Mouse (Mus musculus) heart, postnatal 0 days (tissue): ENCODE measurements at regions not wholly inside any gene's neighbourhood (a gene's known extent, or its start where the extent isn't known, plus 50 kb on each side); places are given as distances from the start of the nearest gene placed in this dataset.

Source experiments
- ATAC-seq: fragments of 200-750 bp; cut with Nextera tagmentation; 2 replicates; pipeline ENCODE4 v1.8.0; 2017; ENCODE audit warnings: low read depth, moderate number of reproducible peaks, moderate library complexity; ENCODE audit not compliant: insufficient read depth
- DNase-seq: peaks from one replicate; pipeline ENCODE4 v3.0.0-alpha.2; 2016; ENCODE audit warnings: low spot score
- H3K27ac ChIP-seq: fragments of 300-500 bp; sonication (generic); 2 replicates; pipeline ENCODE4 v1.5.1; 2014; ENCODE audit warnings: low read depth, mild to moderate bottlenecking
- H3K27me3 ChIP-seq: fragments of 300-500 bp; sonication (generic); 2 replicates; pipeline ENCODE4 v1.6.1; 2014; ENCODE audit warnings: low read length, mixed read lengths; ENCODE audit not compliant: control insufficient read depth, insufficient read depth
- H3K36me3 ChIP-seq: fragments of 300-500 bp; sonication (generic); replicated peaks from 2 replicates; pipeline ENCODE4 v1.6.1; 2014; ENCODE audit warnings: low read length, mixed read lengths; ENCODE audit not compliant: control insufficient read depth, insufficient read depth
- H3K4me1 ChIP-seq: fragments of 300-500 bp; sonication (generic); 2 replicates; pipeline ENCODE4 v1.6.1; 2014; ENCODE audit warnings: antibody characterized with exemption; ENCODE audit not compliant: control insufficient read depth, insufficient read depth
- H3K4me2 ChIP-seq: fragments of 300-500 bp; sonication (generic); 2 replicates; pipeline ENCODE4 v1.6.1; 2014; ENCODE audit warnings: low read depth, mild to moderate bottlenecking, low read length, moderate library complexity
- H3K4me3 ChIP-seq: fragments of 300-500 bp; sonication (generic); 2 replicates; pipeline ENCODE4 v1.5.1; 2014; ENCODE audit warnings: low read depth, low read length
- H3K9ac ChIP-seq: fragments of 300-500 bp; sonication (generic); replicated peaks from 2 replicates; pipeline ENCODE4 v1.6.1; 2014; ENCODE audit warnings: low read depth, low read length, mixed read lengths
- H3K9me3 ChIP-seq: fragments of 300-500 bp; sonication (generic); replicated peaks from 2 replicates; pipeline ENCODE4 v1.6.1; 2016; ENCODE audit warnings: low read length; ENCODE audit not compliant: control insufficient read depth
- CTCF ChIP-seq: IDR thresholded peaks from 2 replicates; pipeline ENCODE4 v1.5.1; 2016; ENCODE audit warnings: antibody characterized with exemption, control low read depth, low read depth
- EP300 ChIP-seq: IDR thresholded peaks from 2 replicates; pipeline ENCODE4 v1.6.1; 2016; ENCODE audit warnings: antibody characterized with exemption, low read depth
- WGBS: fragments of 180-500 bp; shearing (Covaris S2); extraction: QIAGEN DNeasy Blood & Tissue Kit; methylation state at CpG from one replicate; pipeline ENCODE4 v1.1.7; 2014; 5-methylcytosine and 5-hydroxymethylcytosine counted together

- no peaks in the 10 kb centered on the region for H3K9me3 ChIP-seq
- ATAC-seq (no peak), DNase-seq (no peak)
- H3K4me1 ChIP-seq = no peaks in the 10 kb centered on the region
- no peak overlapping the region for H3K9ac ChIP-seq
- no peaks in the 10 kb centered on the region for H3K36me3 ChIP-seq
- H3K4me3 ChIP-seq = no peak overlapping the region
- H3K27me3 ChIP-seq = no peaks in the 10 kb centered on the region
- H3K4me2 ChIP-seq = no peak overlapping the region
- no peak overlapping the region for H3K27ac ChIP-seq
- TF ChIP-seq CTCF (no peak), EP300 (no peak)
- WGBS = 56% methylated on average over 2 of the region's 2 CpGs
These were observed 57.6 kb upstream of the Exoc6 start for GRCm38 (mm10) chr19:37492572-37492971.

- H3K27ac ChIP-seq = no peak overlapping the region
- WGBS = 63% methylated on average over 9 of the region's 9 CpGs
These were observed 56.8 kb upstream of the Exoc6 start for GRCm38 (mm10) chr19:37493378-37493777.

GRCm38 (mm10) chr19:37493921-37494485 lies 56.2 kb upstream of the Exoc6 start:
- ATAC-seq = no peak
- Histone ChIP-seq H3K4me1 (no peaks in the 10 kb centered on the region), H3K27me3 (no peaks in the 10 kb centered on the region), H3K4me2 (no peak overlapping the region; the same call in 1 of the 2 replicates), H3K36me3 (no peaks in the 10 kb centered on the region), H3K9ac (no peak overlapping the region), H3K27ac (no peak overlapping the region; the same call in 1 of the 2 replicates), H3K9me3 (no peaks in the 10 kb centered on the region), H3K4me3 (no peak overlapping the region)
- WGBS = 29% methylated on average over 10 of the region's 10 CpGs
- TF ChIP-seq CTCF (no peak), EP300 (0 out of 2 replicates have a peak, but pooled peaks have one; percentile 27)
- no peak for DNase-seq

More at GRCm38 (mm10) chr19:37493378-37493777, 56.8 kb upstream of the Exoc6 start:
- no peaks in the 10 kb centered on the region for H3K27me3 ChIP-seq
- H3K36me3 ChIP-seq = no peaks in the 10 kb centered on the region
- no peak overlapping the region for H3K9ac ChIP-seq
- ATAC-seq (no peak), DNase-seq (no peak)
- no peaks in the 10 kb centered on the region for H3K9me3 ChIP-seq
- H3K4me3 ChIP-seq = no peak overlapping the region
- no peaks in the 10 kb centered on the region for H3K4me1 ChIP-seq
- TF ChIP-seq EP300 (no peak), CTCF (no peak)
- no peak overlapping the region for H3K4me2 ChIP-seq

- Histone ChIP-seq H3K9me3 (no peaks in the 10 kb centered on the region), H3K36me3 (no peaks in the 10 kb centered on the region), H3K27ac (no peak overlapping the region), H3K4me1 (no peaks in the 10 kb centered on the region), H3K4me3 (no peak overlapping the region), H3K9ac (no peak overlapping the region), H3K4me2 (no peak overlapping the region), H3K27me3 (no peaks in the 10 kb centered on the region)
- 72% methylated on average over 4 of the region's 4 CpGs for WGBS
- no peak for ATAC-seq
- DNase-seq = no peak
- TF ChIP-seq EP300 (no peak), CTCF (no peak)
These were observed 55.4 kb upstream of the Exoc6 start for GRCm38 (mm10) chr19:37494806-37495205.

DNA sequence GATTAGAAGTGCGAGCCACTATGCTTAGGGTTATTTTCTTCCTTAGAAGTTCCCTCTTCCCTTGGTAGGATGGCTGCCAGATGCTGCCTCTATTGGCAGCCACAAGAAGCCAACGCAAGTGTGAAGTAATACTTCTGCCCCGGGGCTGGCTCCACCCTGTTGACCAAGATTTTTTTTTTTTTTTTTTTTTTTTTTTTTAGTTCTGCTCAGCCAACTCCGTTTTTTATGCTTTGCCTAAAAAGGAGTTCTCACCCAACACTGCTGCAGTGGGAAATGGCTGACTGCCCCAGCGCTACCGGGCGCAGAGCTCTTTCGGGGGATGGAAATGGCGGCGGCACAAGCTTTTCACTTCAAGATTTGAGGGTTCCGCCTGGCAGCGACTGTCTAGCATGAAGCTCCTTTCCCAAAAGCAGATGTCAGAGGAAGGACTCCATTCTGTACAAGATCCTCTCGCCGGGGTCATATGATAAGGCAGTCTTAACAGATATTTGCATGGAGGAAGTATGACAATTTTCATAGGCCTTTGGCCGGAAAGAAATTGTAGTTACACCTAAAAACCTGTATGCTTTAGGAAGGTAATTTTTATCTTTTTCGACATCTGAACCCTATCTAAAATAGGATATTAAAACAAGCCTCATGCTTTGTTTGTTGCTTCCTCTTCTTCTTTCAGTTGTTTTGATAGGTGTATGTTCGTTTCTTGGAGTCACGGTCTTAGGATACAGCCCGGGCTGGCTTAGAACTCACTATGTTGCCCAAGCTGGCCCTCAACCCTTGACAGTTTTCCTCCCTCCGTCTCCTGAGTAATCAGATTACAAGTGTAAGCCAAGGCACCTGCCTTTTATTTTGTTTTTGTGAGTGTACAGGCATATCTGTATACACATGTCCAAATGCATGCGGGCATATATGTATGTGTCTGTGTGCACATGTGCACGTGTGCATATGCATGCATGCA lies 54.6 kb upstream of the Exoc6 start:
- no peaks in the 10 kb centered on the region for H3K4me1 ChIP-seq
- H3K4me2 ChIP-seq = no peak overlapping the region
- 75% methylated on average over 22 of the region's 22 CpGs for WGBS
- ATAC-seq = no peak
- no peak overlapping the region for H3K4me3 ChIP-seq
- no peak for DNase-seq
- H3K27me3 ChIP-seq = no peaks in the 10 kb centered on the region
- no peaks in the 10 kb centered on the region for H3K36me3 ChIP-seq
- no peaks in the 10 kb centered on the region for H3K9me3 ChIP-seq
- no peak overlapping the region for H3K27ac ChIP-seq
- no peak overlapping the region for H3K9ac ChIP-seq
- TF ChIP-seq CTCF (no peak), EP300 (no peak)
